Mouse (Mus musculus) testis, adult 2 months (tissue): ENCODE measurements around the gene Dsp.

Source experiments
- CTCF ChIP-seq: fragments of 200-500 bp; IDR thresholded peaks from 2 replicates; pipeline ENCODE4 v1.5.1; 2012; ENCODE audit warnings: low read depth, mild to moderate bottlenecking, inconsistent platforms, low read length, moderate library complexity; ENCODE audit not compliant: control insufficient read depth, insufficient read depth, insufficient replicate concordance
- POLR2A ChIP-seq: fragments of 200-500 bp; IDR thresholded peaks from 2 replicates; pipeline ENCODE4 v1.6.1; 2012; ENCODE audit warnings: low read depth, mild to moderate bottlenecking, inconsistent platforms, low read length, moderate library complexity; ENCODE audit not compliant: control insufficient read depth

DNA sequence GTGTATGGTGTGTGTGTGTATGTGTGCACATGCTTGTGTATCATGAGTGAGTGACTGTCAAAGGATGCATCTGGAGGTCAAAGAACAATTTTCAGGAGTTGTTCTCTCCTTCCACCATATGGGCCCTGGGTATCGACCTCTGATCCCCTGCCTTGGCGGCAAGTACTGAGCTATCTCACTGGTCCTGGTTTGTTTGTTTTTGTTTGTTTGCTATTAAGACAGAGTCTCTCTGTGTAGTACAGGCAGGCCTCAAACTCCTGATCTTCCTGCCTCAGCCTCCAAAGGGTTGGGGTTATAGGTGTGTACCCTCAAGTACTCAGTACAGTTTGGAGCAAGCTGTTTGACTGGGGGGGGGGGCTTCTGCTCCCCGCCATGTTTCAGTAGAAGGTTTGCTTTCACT, 16.0 kb downstream of the Dsp start:
- TF ChIP-seq CTCF (no peak), POLR2A (no peak)
